Mouse (Mus musculus) monocyte, adult 5-6 weeks (primary cell): Measurements from ENCODE around the gene Capn8. TPM values are rescaled to one million over a fixed set of nuclear protein-coding genes. Genes with fewer than 3 reads are reported as not detected.

Source experiments
- ATAC-seq: fragments of 153-309, 156-312 bp; replicated peaks from 2 replicates; pipeline ENCODE4 v1.8.0; 2017; ENCODE audit warnings: mild to moderate bottlenecking; ENCODE audit not compliant: low TSS enrichment, insufficient number of reproducible peaks, severe bottlenecking, poor library complexity, low FRiP score
- total RNA-seq: library from RNA; stranded (forward); fragments of 200-1000, 200-491, 200-594 nt; gene quantifications from 3 replicates; pipeline ENCODE4 v1.2.3, GENCODE M21; 2017

Capn8 gene
- total RNA-seq, 1 experiment from 2014 or later: not detected

DNA sequence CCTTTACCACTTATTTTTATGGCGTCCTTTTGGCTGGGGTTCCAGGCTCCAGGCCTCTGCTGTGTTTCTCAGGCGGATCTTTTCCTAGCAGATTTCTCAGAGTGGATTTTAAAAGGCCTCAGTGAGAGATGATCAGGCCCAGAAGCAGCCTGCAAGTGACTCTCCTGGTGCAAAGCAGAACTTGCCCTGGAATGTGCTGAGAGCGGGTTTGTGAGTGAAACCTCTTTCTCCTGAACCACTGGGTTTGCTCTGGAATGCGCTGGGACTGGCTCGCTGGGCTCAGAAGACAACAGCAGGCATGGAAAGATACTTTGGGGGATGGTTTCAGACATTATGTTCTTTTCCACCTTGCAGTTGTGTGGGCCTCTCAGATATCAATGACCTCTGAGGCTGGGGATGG is 22.7 kb upstream of the Capn8 start:
- ATAC-seq: no peak

DNA sequence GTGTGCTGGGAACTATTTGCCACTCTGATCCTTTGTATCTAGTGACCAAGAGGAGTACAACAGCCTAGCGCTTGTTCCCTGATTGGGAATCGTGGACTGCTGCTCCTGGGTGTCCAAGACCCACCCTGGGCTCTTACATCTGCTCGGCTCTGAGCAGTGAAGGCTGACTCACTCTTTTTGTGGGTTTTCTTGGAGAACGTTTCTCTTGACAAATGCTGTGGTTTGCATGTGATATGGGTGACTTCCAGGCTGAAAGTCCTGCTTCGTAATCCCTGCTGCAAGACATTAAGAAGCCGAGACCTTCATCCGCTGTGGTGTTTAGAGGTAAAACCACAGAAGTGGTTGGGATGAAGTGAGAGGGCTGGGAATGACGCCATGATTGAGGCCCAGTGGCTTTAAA is 21.7 kb upstream of the Capn8 start:
- ATAC-seq: no peak

DNA sequence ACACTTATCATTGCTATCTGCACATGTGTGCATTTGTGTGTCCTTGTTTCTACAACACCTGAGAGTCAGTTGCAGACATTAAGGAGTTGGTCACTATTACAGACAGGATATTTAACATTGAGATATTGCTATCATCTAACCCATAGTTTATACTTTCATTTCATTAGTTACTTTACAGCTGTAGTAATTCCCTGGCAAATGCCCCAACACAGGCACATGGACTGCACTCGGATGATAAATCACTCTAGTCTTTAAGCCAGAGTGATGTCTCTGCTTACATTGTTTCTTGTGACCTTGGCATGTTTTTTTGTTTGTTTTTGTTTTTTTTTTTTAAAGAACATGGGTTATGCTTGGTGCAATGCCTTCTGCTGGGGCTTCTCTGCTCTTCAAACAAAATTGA is 20.9 kb upstream of the Capn8 start:
- no peak for ATAC-seq

DNA sequence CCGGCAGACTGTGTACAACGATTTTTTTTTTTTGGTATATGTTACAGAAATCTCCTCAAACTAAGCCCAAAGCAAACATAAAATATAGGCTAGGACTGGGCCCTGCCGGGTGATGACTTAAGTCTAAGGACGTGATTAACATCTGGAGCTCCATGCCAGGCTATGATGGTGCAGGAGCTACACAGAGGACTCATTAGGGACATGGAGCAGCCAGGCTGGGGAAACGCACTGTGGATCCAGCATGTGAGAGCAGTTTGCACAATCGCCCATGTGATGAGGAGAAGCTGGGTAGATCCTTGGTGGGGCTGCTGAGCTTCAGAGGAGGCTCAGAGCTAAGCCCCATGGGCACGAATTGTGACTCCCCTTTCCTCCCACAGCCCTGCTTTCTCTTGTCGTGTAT is 14.0 kb upstream of the Capn8 start:
- ATAC-seq: no peak

DNA sequence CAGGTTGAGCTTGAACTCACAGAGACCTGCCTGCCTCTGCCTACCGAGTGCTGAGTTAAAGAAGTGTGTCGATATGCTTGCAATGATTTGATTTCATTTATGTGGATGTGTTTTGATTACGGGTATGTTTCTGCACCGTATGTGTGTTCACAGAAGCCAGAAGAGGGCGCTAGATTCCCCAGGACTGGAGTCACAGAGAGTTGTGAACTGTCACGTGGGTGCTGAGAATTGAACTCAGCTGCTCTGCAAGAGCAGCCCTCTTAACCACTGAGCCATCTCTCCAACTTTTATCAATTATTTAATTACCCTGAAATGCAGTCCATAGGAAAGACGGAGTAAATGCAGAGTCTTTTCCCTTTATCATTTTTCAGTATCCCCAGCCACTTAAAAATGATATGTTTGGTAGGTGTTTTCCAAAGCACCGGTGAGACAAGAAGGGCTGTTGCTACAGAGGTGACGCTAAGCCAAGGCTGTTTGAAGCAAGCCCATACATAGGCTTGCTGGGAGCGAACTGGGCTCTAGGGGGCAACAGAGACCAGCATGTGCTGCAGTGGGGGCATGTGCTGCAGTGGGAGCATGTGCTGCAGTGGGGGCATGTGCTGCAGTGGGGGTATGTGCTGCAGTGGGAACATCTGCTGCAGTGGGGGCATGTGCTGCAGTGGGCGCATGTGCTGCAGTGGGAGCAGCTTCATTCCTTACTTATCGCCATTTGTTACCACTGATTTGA is 11.0 kb upstream of the Capn8 start:
- ATAC-seq: 0 out of 2 replicates have a peak, but pooled peaks have one; percentile 49

DNA sequence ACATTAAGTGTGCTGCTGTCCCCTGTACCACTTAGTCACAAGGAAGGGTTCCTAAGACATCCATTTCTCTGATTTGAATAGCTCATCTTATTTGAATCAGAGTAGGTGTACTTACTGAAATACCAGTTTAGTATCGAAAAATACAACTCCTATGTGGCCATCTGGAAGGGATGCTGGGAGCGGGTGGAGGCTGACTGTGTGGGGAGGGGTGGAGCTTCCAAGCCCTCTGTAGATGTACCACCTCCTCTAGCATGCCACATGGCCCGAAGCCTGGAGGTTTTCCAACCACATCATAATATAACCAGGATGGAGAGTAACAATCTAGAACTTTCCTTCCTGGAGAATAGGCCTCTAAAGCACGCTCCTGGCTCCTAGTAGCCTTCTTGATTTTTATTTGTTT is 6.5 kb upstream of the Capn8 start:
- ATAC-seq: no peak

DNA sequence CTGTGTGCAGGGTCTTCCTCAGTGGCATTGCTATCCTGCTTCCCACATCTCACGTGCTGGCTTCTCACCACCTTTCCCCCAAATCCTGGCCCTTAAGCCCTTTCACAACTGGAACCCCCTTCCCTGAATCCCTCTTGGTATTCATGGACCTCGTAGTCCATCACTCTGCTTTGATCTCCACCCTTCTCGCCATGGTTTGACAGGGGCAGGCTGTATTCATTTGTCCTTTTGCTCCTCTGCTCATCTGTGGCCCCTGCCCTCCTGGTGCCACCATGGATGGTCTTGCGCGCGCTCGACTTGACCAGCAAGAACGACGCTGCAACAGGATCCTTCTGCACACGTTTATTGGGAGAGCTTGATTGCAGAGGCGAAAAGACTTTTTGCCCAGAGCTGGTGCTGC is 5.3 kb upstream of the Capn8 start:
- ATAC-seq: no peak

DNA sequence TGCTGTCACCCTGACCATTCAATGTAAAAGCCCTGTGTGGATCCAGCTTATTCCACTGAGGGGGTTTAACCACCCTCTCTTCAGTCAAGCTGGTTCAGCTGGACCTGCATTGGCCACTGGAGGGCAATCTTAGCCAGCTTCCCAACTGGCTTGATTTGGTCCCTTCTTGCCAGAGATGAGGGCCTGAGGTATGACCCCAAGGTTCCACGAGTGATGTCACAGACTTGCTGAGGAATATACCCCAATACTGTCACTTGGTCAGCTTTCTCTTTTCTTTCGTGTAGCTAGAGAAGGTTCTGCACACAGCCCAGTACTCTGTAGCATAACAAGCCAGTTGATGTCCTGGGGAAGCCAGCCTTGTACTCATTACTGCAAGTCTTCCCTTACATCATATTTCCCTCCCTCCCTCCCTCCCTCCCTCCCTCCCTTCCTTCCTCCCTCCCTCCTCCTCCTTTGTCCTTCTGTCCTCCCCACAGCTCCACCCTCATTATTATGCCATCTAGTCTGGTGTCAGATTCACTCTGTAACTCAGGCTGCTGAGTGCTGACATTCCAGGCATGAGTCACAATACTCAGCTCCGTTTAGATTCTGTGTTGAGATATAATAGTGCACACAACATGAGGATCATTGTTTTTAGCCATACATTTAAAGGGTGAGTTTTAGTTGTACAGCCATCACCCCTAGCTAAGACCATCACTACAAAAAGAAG is 4.3 kb upstream of the Capn8 start:
- ATAC-seq: no peak

DNA sequence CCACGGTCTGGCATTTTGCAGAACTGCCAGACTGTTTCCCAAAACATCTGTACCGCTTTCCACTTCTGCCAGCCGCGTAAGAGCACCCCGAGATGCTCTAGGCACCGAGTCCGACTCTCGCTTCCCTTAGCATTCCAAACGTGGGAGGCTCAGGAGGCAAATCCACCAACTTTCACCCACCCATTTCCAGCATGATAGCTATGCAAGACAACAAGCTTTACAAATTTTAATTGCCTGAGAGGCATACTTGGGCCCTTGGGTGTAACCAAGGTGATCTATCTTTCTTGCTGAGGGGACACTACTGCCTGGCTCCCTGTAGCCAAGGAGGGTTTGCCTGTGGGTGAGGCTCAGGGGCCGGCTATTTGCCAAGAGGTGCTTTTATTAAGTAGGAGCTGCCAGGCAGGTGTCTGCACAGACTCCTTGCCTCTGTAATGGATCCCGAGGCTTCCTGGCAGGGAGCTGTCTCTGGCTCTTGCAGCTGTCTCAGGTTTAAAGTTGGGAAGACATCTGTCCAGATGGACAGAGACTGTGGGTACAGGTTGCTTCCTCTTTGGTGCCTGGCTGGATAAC is 2.8 kb upstream of the Capn8 start:
- ATAC-seq: no peak

DNA sequence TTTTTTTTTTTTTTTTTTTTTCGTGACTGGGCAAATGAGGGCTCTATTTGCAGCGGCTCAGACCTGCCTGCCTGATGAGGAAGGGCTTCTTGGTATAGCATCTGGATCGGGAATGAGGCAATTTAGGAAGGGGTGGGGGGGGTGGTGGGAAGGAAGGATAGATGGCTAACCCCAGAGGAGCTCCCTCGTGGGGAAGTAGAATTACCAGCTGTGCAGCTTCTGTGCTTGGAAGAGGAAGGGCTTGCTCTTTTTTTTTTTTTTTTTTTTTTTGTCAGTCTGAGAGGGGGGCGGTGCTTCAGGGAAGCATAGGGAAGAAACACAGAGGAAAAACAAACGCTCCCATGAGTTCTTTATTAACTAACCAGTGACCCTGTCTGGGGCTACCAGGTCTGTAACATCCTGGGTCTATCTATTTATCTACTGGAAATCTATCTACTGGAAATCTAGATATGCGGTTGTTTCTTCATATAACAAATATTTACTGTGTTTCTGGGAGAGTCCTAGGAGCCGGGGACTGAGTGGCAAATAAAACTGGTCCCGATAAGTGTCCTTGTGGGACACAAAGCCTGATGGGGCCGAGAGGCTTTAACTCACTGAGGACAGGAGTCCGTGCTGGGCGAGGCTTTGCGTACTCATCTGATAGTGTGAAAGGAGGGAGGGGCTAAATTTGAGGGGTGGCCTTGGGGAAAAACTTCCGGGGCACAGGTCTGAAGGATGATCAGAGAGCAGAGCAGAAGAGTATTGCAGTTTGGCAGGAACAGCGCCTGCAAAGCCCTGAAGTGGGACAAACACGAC is 2.0 kb upstream of the Capn8 start:
- no peak for ATAC-seq

DNA sequence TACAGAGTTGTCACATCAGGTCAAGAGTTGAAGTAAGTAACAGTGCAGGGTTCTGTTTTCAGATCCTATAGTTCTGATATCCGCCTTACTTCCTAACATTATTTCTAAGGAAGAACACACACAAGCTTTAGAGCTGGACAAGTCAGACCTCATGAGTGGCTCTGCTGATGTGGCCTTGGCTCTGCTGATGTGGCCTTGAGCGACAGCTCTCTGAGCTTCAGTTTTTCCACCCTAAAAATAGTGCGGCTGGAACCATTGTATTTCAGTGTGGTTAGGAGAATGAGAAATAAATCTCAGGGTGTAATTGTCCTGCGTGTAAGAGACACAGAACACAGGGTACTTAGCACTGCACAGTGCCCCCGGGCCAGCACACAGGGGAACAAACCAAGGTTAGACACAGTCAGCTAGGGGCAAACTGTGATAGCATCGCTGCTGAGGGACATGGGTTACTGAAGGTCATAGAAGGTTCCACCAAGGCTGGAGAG is 586 bp downstream of the Capn8 start:
- ATAC-seq: no peak

DNA sequence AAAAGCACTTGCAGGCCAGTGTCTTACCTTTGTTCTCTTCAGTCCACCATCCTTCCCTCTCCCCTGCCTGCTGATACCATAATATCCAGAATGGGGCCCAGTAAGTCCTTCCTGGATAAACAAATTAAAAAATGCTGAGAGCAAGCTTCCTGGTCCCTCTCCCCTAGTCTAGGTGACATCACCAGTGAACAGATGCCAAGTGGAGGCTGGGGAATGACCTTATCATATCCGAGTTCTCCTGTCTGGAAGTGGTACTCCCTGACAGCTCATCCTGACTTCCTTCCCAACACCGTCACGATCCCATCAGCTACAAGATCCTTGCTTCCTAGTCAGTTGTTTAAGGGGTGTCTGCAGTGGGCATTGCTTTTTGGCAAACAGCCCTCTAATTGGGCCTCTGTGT is 6.3 kb downstream of the Capn8 start:
- ATAC-seq: no peak

DNA sequence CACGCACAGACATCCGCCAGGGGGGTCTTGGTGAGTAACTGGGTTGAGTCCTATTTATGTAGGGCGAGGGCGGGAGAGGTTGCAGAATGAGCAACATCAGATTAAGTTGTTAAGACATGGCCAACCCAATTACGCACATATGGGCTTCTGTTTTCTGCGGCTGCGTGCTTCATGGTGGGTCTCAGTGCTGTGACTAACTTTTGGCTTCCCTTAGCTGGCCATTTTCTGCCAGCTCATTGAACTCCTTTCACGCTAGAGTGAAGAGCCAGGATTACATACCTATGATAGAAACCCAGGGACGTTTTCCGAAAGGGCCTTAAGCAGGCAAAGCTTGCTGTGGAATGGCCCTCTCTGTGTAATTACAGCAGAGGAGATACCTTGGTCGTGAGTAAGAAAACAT is 7.2 kb downstream of the Capn8 start:
- ATAC-seq: no peak

DNA sequence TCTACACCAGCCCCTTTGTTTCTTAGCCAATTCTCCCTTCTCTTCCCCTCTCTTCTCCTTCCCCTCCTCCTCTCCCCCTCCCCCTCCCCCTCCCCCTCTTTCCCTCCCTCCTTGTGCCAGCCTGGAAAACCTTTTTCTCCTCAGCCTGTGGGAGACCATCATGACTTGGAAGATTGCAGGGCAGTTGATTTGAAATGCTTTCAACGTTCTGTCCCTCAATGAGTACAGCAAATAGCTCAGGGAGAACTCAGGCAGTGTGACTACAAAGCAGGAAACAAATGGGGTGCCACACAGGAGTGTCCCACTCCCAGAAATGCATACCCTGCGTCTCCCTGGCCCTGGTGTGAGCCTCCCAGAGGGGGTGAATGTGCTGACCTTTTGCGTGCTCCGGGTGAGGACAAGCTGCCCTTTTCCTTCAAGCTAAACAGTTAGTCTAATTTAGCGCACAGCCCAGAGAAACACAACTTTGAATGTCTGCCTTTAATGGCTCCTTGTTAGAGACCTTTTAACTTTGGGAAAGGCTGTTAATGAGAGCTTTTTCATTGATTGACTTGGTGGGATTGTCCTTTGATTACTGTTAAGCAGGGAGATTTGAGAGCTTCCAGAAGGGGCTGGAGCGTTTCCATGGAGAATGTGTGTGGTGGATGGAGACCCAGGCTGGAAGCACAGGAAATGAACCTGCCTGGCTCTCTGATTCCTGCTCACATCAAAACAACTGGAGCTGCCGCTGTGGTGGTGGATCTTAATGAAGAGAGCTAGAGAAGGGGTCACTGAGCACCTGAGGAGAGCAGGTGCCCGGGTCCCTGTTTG is 9.3 kb downstream of the Capn8 start:
- no peak for ATAC-seq

DNA sequence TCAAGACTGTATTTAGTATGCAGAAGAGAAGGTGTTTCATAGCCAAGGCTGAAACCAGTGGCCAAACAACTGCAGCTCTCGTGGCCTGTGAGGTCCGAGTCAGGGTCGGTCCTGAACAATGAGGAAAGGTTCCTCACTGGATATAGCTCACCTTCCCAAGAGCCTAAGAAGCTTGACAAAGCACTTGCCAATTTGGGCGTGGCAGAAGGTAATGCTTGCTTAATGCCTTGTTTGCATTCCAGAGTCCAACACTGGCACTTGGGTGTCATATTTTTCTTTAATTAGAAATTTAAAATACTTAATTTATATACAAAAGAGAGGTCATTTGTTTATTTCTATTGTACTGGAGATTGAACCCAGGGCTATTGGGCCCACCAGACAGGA is 9.9 kb downstream of the Capn8 start:
- ATAC-seq: no peak

DNA sequence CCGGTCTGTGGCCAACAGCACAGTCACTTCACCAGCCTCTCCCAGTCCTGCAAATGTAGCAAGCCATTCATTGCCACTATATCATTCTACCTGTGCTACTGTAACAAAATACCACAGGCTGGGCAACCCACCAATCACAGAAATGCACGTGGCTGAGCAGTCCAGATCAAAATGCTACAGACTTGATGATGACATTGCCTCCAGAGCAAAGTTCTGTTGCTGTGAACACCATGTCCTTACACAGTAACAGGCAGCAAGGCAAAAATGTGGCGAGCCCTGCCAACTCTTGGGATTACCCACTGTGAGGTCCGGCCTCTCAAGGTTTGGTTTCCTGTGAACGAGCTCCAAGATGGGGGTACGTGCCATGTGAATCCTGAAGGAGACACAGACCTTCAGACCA is 19.4 kb downstream of the Capn8 start:
- ATAC-seq: no peak

DNA sequence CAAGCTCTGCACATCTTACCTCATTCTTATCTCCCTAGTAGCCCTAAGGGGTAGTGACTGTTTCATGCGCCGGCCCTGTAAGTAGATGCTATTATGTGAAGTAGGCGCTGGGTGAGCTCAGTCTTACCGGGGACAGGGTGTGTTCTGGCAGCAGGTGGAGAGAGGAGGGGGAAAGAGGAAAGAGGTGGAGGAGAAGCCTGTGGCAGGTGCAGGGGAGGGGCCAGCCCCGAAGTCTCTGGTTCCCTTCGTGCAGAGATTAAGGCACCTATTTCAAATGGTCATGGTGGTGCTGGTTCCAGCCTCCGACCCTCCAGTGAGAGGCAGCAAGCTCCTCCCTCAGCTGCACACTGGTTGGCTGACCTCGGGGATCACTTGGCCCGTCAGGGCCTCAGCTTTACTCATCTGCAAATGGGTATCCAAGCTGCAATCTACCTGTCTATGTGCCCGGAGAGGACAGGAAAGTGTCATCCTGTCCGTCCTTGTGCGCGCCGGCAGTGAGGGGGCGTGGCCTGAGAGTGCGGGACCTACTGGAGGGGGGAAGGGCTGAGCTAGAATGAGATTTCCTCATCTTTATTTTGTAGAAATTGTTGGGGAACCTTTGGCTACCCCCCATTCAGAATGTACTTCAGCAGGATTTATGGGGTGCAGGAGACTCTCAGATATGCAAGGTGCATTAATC is 20.5 kb downstream of the Capn8 start:
- ATAC-seq: no peak

DNA sequence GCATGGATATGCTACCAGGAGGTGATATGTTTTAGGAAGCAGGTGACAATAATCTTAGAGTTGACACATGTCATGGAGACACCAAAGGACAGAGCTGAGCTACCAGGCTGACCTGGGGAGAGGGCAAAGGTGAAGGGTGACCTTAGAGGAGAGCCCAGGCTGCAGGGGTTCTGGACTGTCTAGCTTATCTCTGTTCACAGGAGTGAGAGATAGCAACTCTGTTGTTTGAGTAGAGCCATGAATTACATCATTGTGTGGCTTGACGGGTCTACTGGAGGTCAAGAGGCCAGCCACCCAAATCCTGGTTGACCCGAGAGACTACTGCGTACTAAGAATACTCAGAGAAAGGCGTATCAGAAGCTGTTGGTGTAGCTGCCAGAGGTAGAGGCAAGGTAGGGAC is 22.9 kb downstream of the Capn8 start:
- ATAC-seq: no peak
